Mouse (Mus musculus) neural tube, embryonic 14.5 days (tissue): ENCODE measurements around the gene Htra3. TPM values are rescaled to one million over a fixed set of nuclear protein-coding genes. Genes with fewer than 3 reads are reported as not detected.

ENCODE experiments used
- ATAC-seq: fragments of 200-750 bp; cut with Nextera tagmentation; 2 replicates; pipeline ENCODE4 v1.8.0; 2017; ENCODE audit warnings: low read depth, mild to moderate bottlenecking, moderate TSS enrichment, moderate library complexity
- H3K27ac ChIP-seq: fragments of 300-500 bp; sonication (generic); 2 replicates; pipeline ENCODE4 v1.5.1; 2014; ENCODE audit warnings: low read depth, mild to moderate bottlenecking, control low read depth, low read length, moderate library complexity, mixed read lengths
- H3K27me3 ChIP-seq: fragments of 300-500 bp; sonication (generic); 2 replicates; pipeline ENCODE4 v1.6.1; 2014; ENCODE audit warnings: low read length; ENCODE audit not compliant: control insufficient read depth, insufficient read depth
- H3K36me3 ChIP-seq: fragments of 300-500 bp; sonication (generic); 2 replicates; pipeline ENCODE4 v1.6.1; 2014; ENCODE audit warnings: low read length, mixed read lengths; ENCODE audit not compliant: control insufficient read depth, insufficient read depth
- H3K4me1 ChIP-seq: fragments of 300-500 bp; sonication (generic); 2 replicates; pipeline ENCODE4 v1.6.1; 2014; ENCODE audit warnings: low read length; ENCODE audit not compliant: control insufficient read depth, insufficient read depth
- H3K4me2 ChIP-seq: fragments of 300-500 bp; sonication (generic); 2 replicates; pipeline ENCODE4 v1.6.1; 2014; ENCODE audit warnings: mild to moderate bottlenecking, low read depth, low read length, control low read depth
- H3K4me3 ChIP-seq: fragments of 300-500 bp; sonication (generic); 2 replicates; pipeline ENCODE4 v1.5.1; 2014; ENCODE audit warnings: low read depth, low read length, control low read depth, mixed read lengths
- H3K9ac ChIP-seq: fragments of 300-500 bp; sonication (generic); replicated peaks from 2 replicates; pipeline ENCODE4 v1.6.1; 2014; ENCODE audit warnings: low read depth, mild to moderate bottlenecking, control low read depth, low read length, mixed read lengths
- H3K9me3 ChIP-seq: fragments of 300-500 bp; sonication (generic); 2 replicates; pipeline ENCODE4 v1.6.1; 2016; ENCODE audit warnings: low read length; ENCODE audit not compliant: control insufficient read depth
- WGBS: fragments of 180-500 bp; shearing (Covaris S2); extraction: QIAGEN DNeasy Blood & Tissue Kit; methylation state at CpG from one replicate; pipeline ENCODE4 v1.1.7; 2014; 5-methylcytosine and 5-hydroxymethylcytosine counted together
- polyA plus RNA-seq: library from polyadenylated mRNA; unstranded; fragments of >200 nt; fragmentation: Nextera tagmentation; extraction: Ambion mirVana; gene quantifications from 2 replicates; pipeline ENCODE4 v1.2.1, GENCODE M21; 2014

The Htra3 gene
- polyA plus RNA-seq, 1 experiment from 2014 or later = 12.6 TPM

GRCm38 (mm10) chr5:35624751-35625239, 54.8 kb downstream of the Htra3 start:
- H3K4me1 ChIP-seq = no peaks in the 10 kb centered on the region
- H3K9me3 ChIP-seq = no peaks in the 10 kb centered on the region
- H3K4me2 ChIP-seq = no peak overlapping the region
- no peak overlapping the region for H3K9ac ChIP-seq
- H3K4me3 ChIP-seq = no peak overlapping the region
- WGBS = 71% methylated on average over 4 of the region's 4 CpGs
- no peak for ATAC-seq
- H3K36me3 ChIP-seq = no peaks in the 10 kb centered on the region
- no peak overlapping the region for H3K27ac ChIP-seq
- no peaks in the 10 kb centered on the region for H3K27me3 ChIP-seq

- Histone ChIP-seq H3K27ac (no peak overlapping the region), H3K27me3 (no peaks in the 10 kb centered on the region), H3K4me3 (no peak overlapping the region), H3K9me3 (no peaks in the 10 kb centered on the region), H3K9ac (no peak overlapping the region), H3K4me1 (no peaks in the 10 kb centered on the region), H3K4me2 (no peak overlapping the region), H3K36me3 (no peaks in the 10 kb centered on the region)
- ATAC-seq = no peak
Observed at GRCm38 (mm10) chr5:35623831-35624230, 55.8 kb downstream of the Htra3 start.

- no peaks in the 10 kb centered on the region for H3K4me1 ChIP-seq
- H3K27ac ChIP-seq = no peak overlapping the region
- WGBS = 40% methylated on average over 4 of the region's 4 CpGs
- no peak for ATAC-seq
- H3K4me2 ChIP-seq = no peak overlapping the region
- H3K36me3 ChIP-seq = no peaks in the 10 kb centered on the region
- H3K4me3 ChIP-seq = no peak overlapping the region
- H3K9ac ChIP-seq = no peak overlapping the region
- no peaks in the 10 kb centered on the region for H3K9me3 ChIP-seq
- no peaks in the 10 kb centered on the region for H3K27me3 ChIP-seq
Observed at GRCm38 (mm10) chr5:35621114-35621513, 58.5 kb downstream of the Htra3 start.

- no peak overlapping the region for H3K4me2 ChIP-seq
- no peak overlapping the region for H3K27ac ChIP-seq
- WGBS = 59% methylated on average over 5 of the region's 5 CpGs
- no peaks in the 10 kb centered on the region for H3K4me1 ChIP-seq
- no peaks in the 10 kb centered on the region for H3K9me3 ChIP-seq
- no peak overlapping the region for H3K4me3 ChIP-seq
- no peaks in the 10 kb centered on the region for H3K36me3 ChIP-seq
- no peak for ATAC-seq
- H3K27me3 ChIP-seq = no peaks in the 10 kb centered on the region
- no peak overlapping the region for H3K9ac ChIP-seq
Observed at GRCm38 (mm10) chr5:35616943-35617342, 62.6 kb downstream of the Htra3 start.

GRCm38 (mm10) chr5:35612722-35613121, 66.9 kb downstream of the Htra3 start:
- H3K9ac ChIP-seq = no peak overlapping the region
- H3K27ac ChIP-seq = no peak overlapping the region
- 88% methylated on average over 8 of the region's 8 CpGs for WGBS
- H3K4me1 ChIP-seq = peaks cover 7% of the 10 kb centered on the region; the same call in 1 of the 2 replicates
- no peaks in the 10 kb centered on the region for H3K27me3 ChIP-seq
- no peak for ATAC-seq
- no peaks in the 10 kb centered on the region for H3K36me3 ChIP-seq
- no peak overlapping the region for H3K4me3 ChIP-seq
- H3K4me2 ChIP-seq = no peak overlapping the region
- no peaks in the 10 kb centered on the region for H3K9me3 ChIP-seq

DNA sequence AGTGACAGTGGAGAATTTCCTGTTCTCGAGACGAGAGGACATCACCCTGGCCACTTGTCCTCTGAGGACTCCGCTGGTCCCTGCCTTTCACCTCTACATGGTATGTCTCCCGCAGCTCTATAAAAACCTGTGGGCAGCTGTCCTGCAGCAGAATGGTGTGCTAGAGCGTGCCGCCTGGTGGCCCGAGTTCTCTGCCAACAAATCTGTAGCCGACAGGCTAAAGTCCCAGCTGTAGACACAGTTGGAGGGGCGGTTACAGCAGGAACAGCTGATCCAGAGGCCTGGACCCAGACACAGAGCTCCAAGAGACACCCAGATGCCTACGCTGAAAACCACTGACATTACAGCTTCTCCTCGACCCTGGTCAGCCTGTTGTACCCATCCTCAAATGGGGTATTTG, 67.7 kb downstream of the Htra3 start:
- no peaks in the 10 kb centered on the region for H3K36me3 ChIP-seq
- H3K27me3 ChIP-seq = no peaks in the 10 kb centered on the region
- peaks cover 7% of the 10 kb centered on the region; the same call in 1 of the 2 replicates for H3K4me1 ChIP-seq
- H3K4me2 ChIP-seq = no peak overlapping the region
- ATAC-seq = no peak
- no peak overlapping the region for H3K27ac ChIP-seq
- H3K9ac ChIP-seq = no peak overlapping the region
- no peaks in the 10 kb centered on the region for H3K9me3 ChIP-seq
- H3K4me3 ChIP-seq = no peak overlapping the region
- WGBS = 84% methylated on average over 11 of the region's 11 CpGs

DNA sequence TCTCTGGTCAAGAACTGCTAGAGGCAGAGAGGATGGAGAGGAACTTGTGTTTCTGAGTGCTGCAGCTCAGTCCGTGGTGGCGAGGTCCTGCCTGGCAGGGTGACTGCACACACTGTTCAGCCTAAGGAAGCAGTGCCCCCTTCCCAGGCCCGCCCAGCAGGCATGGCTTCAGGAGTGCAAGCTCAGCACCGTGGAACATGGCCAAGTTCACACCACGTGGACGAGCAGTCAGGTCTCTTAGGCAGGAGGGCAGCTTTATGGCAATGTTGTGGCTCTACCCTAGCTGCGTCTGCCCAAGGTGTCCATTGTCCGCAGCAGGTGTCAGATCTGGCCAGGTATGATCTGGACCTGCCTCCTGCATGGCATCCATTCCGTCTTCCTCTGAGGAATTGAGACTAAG, 68.4 kb downstream of the Htra3 start:
- WGBS = 88% methylated on average over 9 of the region's 9 CpGs
- no peak overlapping the region for H3K4me3 ChIP-seq
- ATAC-seq = no peak
- no peaks in the 10 kb centered on the region for H3K36me3 ChIP-seq
- H3K4me1 ChIP-seq = peaks cover 7% of the 10 kb centered on the region; the same call in 1 of the 2 replicates
- H3K27ac ChIP-seq = no peak overlapping the region
- no peaks in the 10 kb centered on the region for H3K27me3 ChIP-seq
- H3K9ac ChIP-seq = no peak overlapping the region
- no peaks in the 10 kb centered on the region for H3K9me3 ChIP-seq
- no peak overlapping the region for H3K4me2 ChIP-seq

GRCm38 (mm10) chr5:35610381-35610780, 69.2 kb downstream of the Htra3 start:
- ATAC-seq = no peak
- H3K36me3 ChIP-seq = no peaks in the 10 kb centered on the region
- H3K9me3 ChIP-seq = no peaks in the 10 kb centered on the region
- no peaks in the 10 kb centered on the region for H3K27me3 ChIP-seq
- no peak overlapping the region for H3K9ac ChIP-seq
- H3K4me3 ChIP-seq = no peak overlapping the region
- peaks cover 7% of the 10 kb centered on the region; the same call in 1 of the 2 replicates for H3K4me1 ChIP-seq
- H3K4me2 ChIP-seq = no peak overlapping the region
- H3K27ac ChIP-seq = no peak overlapping the region
- 95% methylated on average over 7 of the region's 7 CpGs for WGBS

- WGBS = 55% methylated on average over 2 of the region's 2 CpGs
- ATAC-seq = no peak
Observed at GRCm38 (mm10) chr5:35609971-35610370, 69.6 kb downstream of the Htra3 start.

More at GRCm38 (mm10) chr5:35609971-35610370, 69.6 kb downstream of the Htra3 start:
- no peaks in the 10 kb centered on the region for H3K27me3 ChIP-seq
- H3K27ac ChIP-seq = no peak overlapping the region
- no peaks in the 10 kb centered on the region for H3K9me3 ChIP-seq
- H3K4me3 ChIP-seq = no peak overlapping the region
- peaks cover 7% of the 10 kb centered on the region; the same call in 1 of the 2 replicates for H3K4me1 ChIP-seq
- H3K36me3 ChIP-seq = no peaks in the 10 kb centered on the region
- no peak overlapping the region for H3K4me2 ChIP-seq
- no peak overlapping the region for H3K9ac ChIP-seq
